Mouse (Mus musculus) brain, embryonic 14.5 days (tissue): ENCODE measurements around the gene Krt86.

Source experiments
- CTCF ChIP-seq: fragments of 200-500 bp; IDR thresholded peaks from 2 replicates; pipeline ENCODE4 v1.5.1; 2012; ENCODE audit warnings: inconsistent platforms, mild to moderate bottlenecking, moderate library complexity, borderline replicate concordance; ENCODE audit not compliant: insufficient read depth, insufficient read length; ENCODE audit errors: extremely low read depth
- POLR2A ChIP-seq: fragments of 200-500 bp; IDR thresholded peaks from 2 replicates; pipeline ENCODE4 v1.6.1; 2012; ENCODE audit warnings: mild to moderate bottlenecking, inconsistent platforms, borderline replicate concordance; ENCODE audit not compliant: poor library complexity, insufficient read depth, insufficient read length, severe bottlenecking; ENCODE audit errors: extremely low read depth

GRCm38 (mm10) chr15:101479666-101480060, 6.4 kb downstream of the Krt86 start:
- TF ChIP-seq CTCF, result no peak
- no peak for TF ChIP-seq POLR2A
